Mouse (Mus musculus): ENCODE data around the gene Myom1.

GRCm38 (mm10) chr17:71000255-71000654 is 2.2 kb upstream of the Myom1 start:
- TF ChIP-seq GATA1 (IDR thresholded peaks at IDR 0.05; ENCODE audit: low read length) (no peak), TAL1 (IDR thresholded peaks at IDR 0.05; ENCODE audit: low read length) (no peak)

All from erythroblast, embryonic 14.5 days (primary cell).